Mouse (Mus musculus) CH12.LX (cell line): ENCODE data around the gene Ell. TPM values are rescaled to one million over a fixed set of nuclear protein-coding genes. Genes with fewer than 3 reads are reported as not detected.

Experiments
- DNase-seq: peaks from one replicate; pipeline ENCODE4 v3.0.0-alpha.2; 2013; ENCODE audit errors: extremely low read depth
- H3K27ac ChIP-seq: 2 replicates; pipeline ENCODE4 v1.5.1; 2012; ENCODE audit warnings: low read depth, mild to moderate bottlenecking, control low read depth, moderate library complexity; ENCODE audit not compliant: insufficient read depth
- H3K27me3 ChIP-seq: replicated peaks from 2 replicates; pipeline ENCODE3; 2012; ENCODE audit warnings: inconsistent platforms
- H3K36me3 ChIP-seq, 2 experiments: replicated peaks in 1 of 2; 2 replicates each; pipeline versions ENCODE3 to v1.6.1; 2012; ENCODE audit warnings: inconsistent platforms in 1 of 2, low read length in 1 of 2, mild to moderate bottlenecking in 1 of 2, mixed read lengths in 1 of 2, moderate library complexity in 1 of 2; ENCODE audit not compliant: control insufficient read depth in 1 of 2, insufficient read depth in 1 of 2
- H3K4me1 ChIP-seq, 2 experiments: 2 replicates each; pipeline ENCODE4 v1.6.1; 2012; ENCODE audit warnings: inconsistent platforms in 1 of 2, moderate library complexity in 1 of 2; ENCODE audit not compliant: insufficient read depth in 2 of 2, control insufficient read depth in 1 of 2
- H3K4me2 ChIP-seq: 2 replicates; pipeline ENCODE4 v1.6.1; 2012; ENCODE audit warnings: low read depth, mild to moderate bottlenecking, control low read depth; ENCODE audit not compliant: poor library complexity, insufficient read depth, severe bottlenecking
- H3K4me3 ChIP-seq, 3 experiments: fragments of 150-350 bp in 1 of 3; sonication (generic) in 1 of 3; replicated peaks in 1 of 3; 2 replicates each; pipeline versions ENCODE3 to v1.5.1; 2011 to 2012; ENCODE audit warnings: low read depth in 2 of 3, low read length in 2 of 3, mild to moderate bottlenecking in 2 of 3, moderate library complexity in 2 of 3, control low read depth in 1 of 3, improper control_type of control experiment in 1 of 3, inconsistent platforms in 1 of 3, mixed read lengths in 1 of 3; ENCODE audit not compliant: poor library complexity in 1 of 3
- H3K79me2 ChIP-seq: replicated peaks from 2 replicates; pipeline ENCODE4 v1.6.1; 2012; ENCODE audit warnings: mild to moderate bottlenecking, moderate library complexity; ENCODE audit not compliant: control insufficient read depth, poor library complexity, insufficient read depth, severe bottlenecking; ENCODE audit errors: extremely low read depth
- H3K9ac ChIP-seq: 2 replicates; pipeline ENCODE4 v1.6.1; 2012; ENCODE audit warnings: low read depth, mild to moderate bottlenecking, control low read depth, moderate library complexity; ENCODE audit not compliant: insufficient read depth
- H3K9me3 ChIP-seq: replicated peaks from 2 replicates; pipeline ENCODE3; 2012; ENCODE audit warnings: low read length, inconsistent platforms, mixed read lengths
- BHLHE40 ChIP-seq: IDR thresholded peaks from 2 replicates; pipeline ENCODE4 v1.6.1; 2011; ENCODE audit warnings: mild to moderate bottlenecking, low read depth, low read length, improper control_type of control experiment
- CHD1 ChIP-seq: IDR thresholded peaks from 2 replicates; pipeline ENCODE4 v1.6.1; 2012; ENCODE audit warnings: low read depth, low read length, improper control_type of control experiment, inconsistent platforms
- CHD2 ChIP-seq: IDR thresholded peaks from 2 replicates; pipeline ENCODE4 v1.6.1; 2011; ENCODE audit warnings: low read length, improper control_type of control experiment
- CTCF ChIP-seq, 2 experiments: IDR thresholded peaks in 1 of 2; conservative IDR thresholded peaks in 1 of 2; 2 replicates each; pipeline ENCODE4 v1.5.1; 2011 to 2012; ENCODE audit warnings: low read depth in 2 of 2, low read length in 2 of 2, improper control_type of control experiment in 1 of 2, inconsistent platforms in 1 of 2, mild to moderate bottlenecking in 1 of 2, moderate library complexity in 1 of 2
- ELF1 ChIP-seq: IDR thresholded peaks from 2 replicates; pipeline ENCODE4 v1.6.1; 2014; ENCODE audit warnings: low read depth, mild to moderate bottlenecking, inconsistent platforms, low read length, improper control_type of control experiment
- EP300 ChIP-seq: IDR thresholded peaks from 2 replicates; pipeline ENCODE4 v1.6.1; 2011; ENCODE audit warnings: low read length, improper control_type of control experiment
- GABPA ChIP-seq: IDR thresholded peaks from 2 replicates; pipeline ENCODE4 v1.6.1; 2012; ENCODE audit warnings: low read depth, low read length, improper control_type of control experiment, inconsistent platforms; ENCODE audit not compliant: insufficient replicate concordance
- HCFC1 ChIP-seq: IDR thresholded peaks from 2 replicates; pipeline ENCODE4 v1.6.1; 2012; ENCODE audit warnings: low read depth, mild to moderate bottlenecking, inconsistent platforms, low read length, improper control_type of control experiment
- IRF4 ChIP-seq: IDR thresholded peaks from 2 replicates; pipeline ENCODE4 v1.6.1; 2014; ENCODE audit warnings: low read depth, mild to moderate bottlenecking, inconsistent platforms, low read length, improper control_type of control experiment
- KAT2A ChIP-seq: IDR thresholded peaks from 2 replicates; pipeline ENCODE4 v1.6.1; 2012; ENCODE audit warnings: low read length, improper control_type of control experiment, inconsistent platforms; ENCODE audit not compliant: insufficient replicate concordance
- MAFK ChIP-seq: IDR thresholded peaks from 2 replicates; pipeline ENCODE4 v1.6.1; 2011; ENCODE audit warnings: low read length, improper control_type of control experiment; ENCODE audit not compliant: insufficient replicate concordance
- MAZ ChIP-seq: IDR thresholded peaks from 2 replicates; pipeline ENCODE4 v1.6.1; 2012; ENCODE audit warnings: low read depth, mild to moderate bottlenecking, inconsistent platforms, low read length, improper control_type of control experiment, moderate library complexity
- MEF2A ChIP-seq: IDR thresholded peaks from 2 replicates; pipeline ENCODE4 v1.6.1; 2014; ENCODE audit warnings: low read depth, mild to moderate bottlenecking, inconsistent platforms, low read length, improper control_type of control experiment, borderline replicate concordance
- MXI1 ChIP-seq: IDR thresholded peaks from 2 replicates; pipeline ENCODE4 v1.6.1; 2011; ENCODE audit warnings: mild to moderate bottlenecking, low read depth, low read length, improper control_type of control experiment
- NELFE ChIP-seq: IDR thresholded peaks from 2 replicates; pipeline ENCODE4 v1.6.1; 2011; ENCODE audit warnings: low read depth, low read length, improper control_type of control experiment
- PAX5 ChIP-seq: IDR thresholded peaks from 2 replicates; pipeline ENCODE4 v1.6.1; 2012; ENCODE audit warnings: low read length, inconsistent platforms, mixed read lengths
- RAD21 ChIP-seq: IDR thresholded peaks from 2 replicates; pipeline ENCODE4 v1.6.1; 2011; ENCODE audit warnings: low read depth, mild to moderate bottlenecking, low read length, improper control_type of control experiment, moderate library complexity
- SMC3 ChIP-seq: IDR thresholded peaks from 2 replicates; pipeline ENCODE4 v1.6.1; 2011; ENCODE audit warnings: low read depth, low read length, improper control_type of control experiment
- UBTF ChIP-seq: IDR thresholded peaks from 2 replicates; pipeline ENCODE4 v1.6.1; 2012; ENCODE audit warnings: low read depth, mild to moderate bottlenecking, inconsistent platforms, low read length, improper control_type of control experiment, moderate library complexity
- USF2 ChIP-seq: conservative IDR thresholded peaks from 2 replicates; pipeline ENCODE4 v1.6.1; 2011; ENCODE audit warnings: low read depth, low read length, improper control_type of control experiment
- ZMIZ1 ChIP-seq: IDR thresholded peaks from 2 replicates; pipeline ENCODE4 v1.6.1; 2012; ENCODE audit warnings: low read depth, mild to moderate bottlenecking, inconsistent platforms, low read length, improper control_type of control experiment
- dilution Hi-C: fragments of 300-500 bp; cut with MboI; formaldehyde crosslinking; loops from 2 replicates; pipeline ENCODE4 v1.14.3; 2020; ENCODE audit warnings: low sequenced_read_pairs; ENCODE audit not compliant: extremely low pct_unique_long_range_greater_than_20kb, extremely low pct_ligation_motif_present
- in situ Hi-C: fragments of 300-500 bp; cut with MboI; formaldehyde crosslinking; loops from 3 replicates; pipeline ENCODE4 v1.14.3; 2019; ENCODE audit warnings: low sequenced_read_pairs, low pct_ligation_motif_present, low pct_unique_long_range_greater_than_20kb, mixed read lengths
- polyA plus RNA-seq: library from polyadenylated mRNA; unstranded; fragments of >175 nt; gene quantifications from 2 replicates; pipeline ENCODE4 v1.2.1, GENCODE M21; 2012; ENCODE audit warnings: low read depth; ENCODE audit not compliant: insufficient read length
- total RNA-seq, 2 experiments: library from RNA; depleted of rRNA; stranded (reverse); fragments of 300-350 nt in 1 of 2; fragments of >200 nt in 1 of 2; gene quantifications; 2 replicates each; pipeline ENCODE4 v1.2.3; 2012 to 2014

Gene Ell
- total and polyA plus RNA-seq, 3 experiments = 6.5 to 17.9 (median 9.8) TPM

- no peak overlapping the region for H3K4me2 ChIP-seq
- no peak overlapping the region for H3K4me3 ChIP-seq
- no peaks in the 10 kb centered on the region for H3K27me3 ChIP-seq
- no peak overlapping the region for H3K9ac ChIP-seq
- H3K27ac ChIP-seq = no peak overlapping the region
- TF ChIP-seq IRF4 (no peak), MEF2A (no peak), ZMIZ1 (no peak), MXI1 (no peak)
- dilution Hi-C loops (no loop called here), in situ Hi-C loops (no loop called here)
- H3K9me3 ChIP-seq = no peaks in the 10 kb centered on the region
- no peak for DNase-seq
- peaks cover 8 to 27% of the 10 kb centered on the region in 2 experiments for H3K4me1 ChIP-seq
- H3K79me2 ChIP-seq = no peaks in the 10 kb centered on the region
- peaks cover 30 to 87% of the 10 kb centered on the region in 2 experiments for H3K36me3 ChIP-seq
Observed at GRCm38 (mm10) chr8:70574302-70574701, 35.0 kb downstream of the Ell start.

GRCm38 (mm10) chr8:70574915-70575314 is 35.7 kb downstream of the Ell start:
- Histone ChIP-seq H3K79me2 (no peaks in the 10 kb centered on the region), H3K9ac (no peak overlapping the region), H3K4me3 (no peak overlapping the region), H3K27ac (no peak overlapping the region), H3K4me1 (peaks cover 8 to 23% of the 10 kb centered on the region in 2 experiments), H3K27me3 (no peaks in the 10 kb centered on the region), H3K4me2 (no peak overlapping the region), H3K36me3 (peaks cover 31 to 83% of the 10 kb centered on the region in 2 experiments), H3K9me3 (no peaks in the 10 kb centered on the region)
- in situ Hi-C loops = no loop called here
- DNase-seq = no peak
- no peak for TF ChIP-seq HCFC1
- TF ChIP-seq PAX5 = no peak
- no peak for TF ChIP-seq CHD1
- no peak for TF ChIP-seq BHLHE40
- no peak for TF ChIP-seq CHD2
- TF ChIP-seq ELF1 = no peak
- TF ChIP-seq GABPA = no peak
- no peak for TF ChIP-seq KAT2A
- TF ChIP-seq RAD21 = no peak
- no peak for TF ChIP-seq EP300
- TF ChIP-seq NELFE = no peak
- no peak for TF ChIP-seq USF2
- TF ChIP-seq IRF4 = no peak
- TF ChIP-seq UBTF = no peak
- TF ChIP-seq CTCF (conservative IDR thresholded peaks at IDR 0.05 in 1 of 2, IDR thresholded peaks at IDR 0.05 in 1 of 2; ENCODE audit: low read depth in 2 of 2, low read length in 2 of 2) = no peak
- no peak for TF ChIP-seq MAZ
- no peak for TF ChIP-seq MXI1
- no peak for TF ChIP-seq SMC3
- TF ChIP-seq MAFK = no peak
- dilution Hi-C loops = no loop called here
